Mouse (Mus musculus) MEL (cell line): ENCODE data around the gene Hlcs. TPM values are rescaled to one million over a fixed set of nuclear protein-coding genes. Genes with fewer than 3 reads are reported as not detected.

ENCODE experiments used
- DNase-seq: peaks from one replicate; pipeline ENCODE4 v3.0.0; 2011; ENCODE audit warnings: low read depth, low spot score
- H3K27ac ChIP-seq: 2 replicates; pipeline ENCODE4 v1.5.1; 2012; ENCODE audit warnings: low read depth, mild to moderate bottlenecking, control low read depth, low read length, moderate library complexity; ENCODE audit not compliant: control insufficient read depth
- H3K27me3 ChIP-seq, 2 experiments: fragments of 150-350 bp in 1 of 2; sonication (generic) in 1 of 2; 2 replicates each; pipeline ENCODE4 v1.6.1; 2012; ENCODE audit warnings: low read length in 2 of 2, mild to moderate bottlenecking in 2 of 2, improper control_type of control experiment in 1 of 2, moderate library complexity in 1 of 2; ENCODE audit not compliant: insufficient read depth in 2 of 2, control insufficient read depth in 1 of 2
- H3K36me3 ChIP-seq, 2 experiments: 2 replicates each; pipeline ENCODE4 v1.6.1; 2012 to 2014; ENCODE audit warnings: low read length in 2 of 2, improper control_type of control experiment in 1 of 2, inconsistent platforms in 1 of 2, mild to moderate bottlenecking in 1 of 2; ENCODE audit not compliant: insufficient read depth in 2 of 2, control insufficient read depth in 1 of 2
- H3K4me1 ChIP-seq, 2 experiments: fragments of 150-350 bp in 1 of 2; sonication (generic) in 1 of 2; 2 replicates each; pipeline ENCODE4 v1.6.1; 2012; ENCODE audit warnings: low read length in 2 of 2, improper control_type of control experiment in 1 of 2, mild to moderate bottlenecking in 1 of 2; ENCODE audit not compliant: insufficient read depth in 2 of 2, control insufficient read depth in 1 of 2
- H3K4me3 ChIP-seq, 2 experiments: fragments of 150-350 bp in 1 of 2; sonication (generic) in 1 of 2; 2 replicates each; pipeline ENCODE4 v1.5.1; 2012; ENCODE audit warnings: low read depth in 2 of 2, low read length in 2 of 2, mild to moderate bottlenecking in 2 of 2, moderate library complexity in 2 of 2, control low read depth in 1 of 2, improper control_type of control experiment in 1 of 2; ENCODE audit not compliant: control insufficient read depth in 1 of 2, insufficient read depth in 1 of 2
- H3K79me2 ChIP-seq: 2 replicates; pipeline ENCODE4 v1.6.1; 2012; ENCODE audit warnings: mild to moderate bottlenecking, low read length, moderate library complexity; ENCODE audit not compliant: control insufficient read depth, poor library complexity, insufficient read depth
- H3K9ac ChIP-seq: 2 replicates; pipeline ENCODE4 v1.6.1; 2012; ENCODE audit warnings: low read depth, mild to moderate bottlenecking, control low read depth, low read length, moderate library complexity; ENCODE audit not compliant: control insufficient read depth, poor library complexity, severe bottlenecking
- H3K9me3 ChIP-seq: fragments of 150-350 bp; sonication (generic); replicated peaks from 2 replicates; pipeline ENCODE4 v1.6.1; 2012; ENCODE audit warnings: mild to moderate bottlenecking, low read length, improper control_type of control experiment, moderate library complexity; ENCODE audit not compliant: insufficient read depth
- BHLHE40 ChIP-seq: IDR thresholded peaks from 2 replicates; pipeline ENCODE4 v1.6.1; 2012; ENCODE audit warnings: low read depth, mild to moderate bottlenecking, inconsistent platforms, low read length, improper control_type of control experiment, borderline replicate concordance
- CHD1 ChIP-seq: IDR thresholded peaks from 2 replicates; pipeline ENCODE4 v1.6.1; 2012; ENCODE audit warnings: low read depth, mild to moderate bottlenecking, inconsistent platforms, low read length, improper control_type of control experiment
- CTCF ChIP-seq, 3 experiments: IDR thresholded peaks in 2 of 3; conservative IDR thresholded peaks in 1 of 3; 2 replicates each; pipeline ENCODE4 v1.5.1; 2011 to 2012; ENCODE audit warnings: low read length in 3 of 3, low read depth in 2 of 3, mild to moderate bottlenecking in 2 of 3, improper control_type of control experiment in 1 of 3, inconsistent platforms in 1 of 3, mixed read lengths in 1 of 3, moderate library complexity in 1 of 3; ENCODE audit not compliant: control insufficient read depth in 1 of 3, insufficient read depth in 1 of 3, poor library complexity in 1 of 3, severe bottlenecking in 1 of 3
- E2F4 ChIP-seq: IDR thresholded peaks from 2 replicates; pipeline ENCODE4 v1.6.1; 2011; ENCODE audit warnings: low read depth, low read length, improper control_type of control experiment, borderline replicate concordance
- ELF1 ChIP-seq: IDR thresholded peaks from 2 replicates; pipeline ENCODE4 v1.6.1; 2014; ENCODE audit warnings: low read depth, mild to moderate bottlenecking, inconsistent platforms, low read length, improper control_type of control experiment, moderate library complexity
- ETS1 ChIP-seq: IDR thresholded peaks from 2 replicates; pipeline ENCODE4 v1.6.1; 2012; ENCODE audit warnings: low read depth, mild to moderate bottlenecking, inconsistent platforms, low read length, improper control_type of control experiment, moderate library complexity
- GABPA ChIP-seq: IDR thresholded peaks from 2 replicates; pipeline ENCODE4 v1.6.1; 2012; ENCODE audit warnings: low read depth, mild to moderate bottlenecking, inconsistent platforms, low read length, improper control_type of control experiment, moderate library complexity
- GATA1 ChIP-seq: IDR thresholded peaks from 2 replicates; pipeline ENCODE4 v1.6.1; 2011; ENCODE audit warnings: low read depth, low read length, improper control_type of control experiment
- HCFC1 ChIP-seq: IDR thresholded peaks from 2 replicates; pipeline ENCODE4 v1.6.1; 2012; ENCODE audit warnings: low read depth, mild to moderate bottlenecking, inconsistent platforms, low read length, improper control_type of control experiment, moderate library complexity
- KAT2A ChIP-seq: conservative IDR thresholded peaks from 2 replicates; pipeline ENCODE4 v1.6.1; 2012; ENCODE audit warnings: low read depth, low read length, improper control_type of control experiment, inconsistent platforms
- MAZ ChIP-seq: IDR thresholded peaks from 2 replicates; pipeline ENCODE4 v1.6.1; 2012; ENCODE audit warnings: low read depth, mild to moderate bottlenecking, inconsistent platforms, low read length, improper control_type of control experiment
- MEF2A ChIP-seq: IDR thresholded peaks from 2 replicates; pipeline ENCODE4 v1.6.1; 2014; ENCODE audit warnings: low read depth, mild to moderate bottlenecking, inconsistent platforms, low read length, improper control_type of control experiment; ENCODE audit not compliant: poor library complexity, insufficient replicate concordance, severe bottlenecking; ENCODE audit errors: extremely low read depth
- MYC ChIP-seq: IDR thresholded peaks from 2 replicates; pipeline ENCODE4 v1.6.1; 2011; ENCODE audit warnings: low read depth, mild to moderate bottlenecking, low read length, improper control_type of control experiment, moderate library complexity
- NRF1 ChIP-seq: IDR thresholded peaks from 2 replicates; pipeline ENCODE4 v1.6.1; 2014; ENCODE audit warnings: low read depth, mild to moderate bottlenecking, inconsistent platforms, low read length, improper control_type of control experiment, moderate library complexity; ENCODE audit not compliant: poor library complexity, insufficient read depth, severe bottlenecking
- RAD21 ChIP-seq: IDR thresholded peaks from 2 replicates; pipeline ENCODE4 v1.6.1; 2011; ENCODE audit warnings: mild to moderate bottlenecking, low read depth, low read length, improper control_type of control experiment
- TAL1 ChIP-seq: IDR thresholded peaks from 2 replicates; pipeline ENCODE4 v1.6.1; 2012; ENCODE audit warnings: mild to moderate bottlenecking, inconsistent platforms, low read length, moderate library complexity, mixed read lengths
- USF1 ChIP-seq: IDR thresholded peaks from 2 replicates; pipeline ENCODE4 v1.6.1; 2014; ENCODE audit warnings: low read depth, mild to moderate bottlenecking, inconsistent platforms, low read length, improper control_type of control experiment, moderate library complexity
- ZC3H11A ChIP-seq: IDR thresholded peaks from 2 replicates; pipeline ENCODE4 v1.6.1; 2012; ENCODE audit warnings: low read depth, mild to moderate bottlenecking, inconsistent platforms, low read length, improper control_type of control experiment
- ZKSCAN1 ChIP-seq: IDR thresholded peaks from 2 replicates; pipeline ENCODE4 v1.6.1; 2012; ENCODE audit warnings: low read depth, mild to moderate bottlenecking, inconsistent platforms, low read length, improper control_type of control experiment, moderate library complexity
- polyA plus RNA-seq, 2 experiments: library from polyadenylated mRNA; stranded (reverse) in 1 of 2; unstranded in 1 of 2; fragments of >175 nt in 1 of 2; fragments of >200 nt in 1 of 2; gene quantifications; 2 replicates each; pipeline versions ENCODE4 v1.2.1 to v1.2.4; 2012; ENCODE audit warnings: low replicate concordance in 2 of 2, low read depth in 1 of 2; ENCODE audit not compliant: insufficient read length in 2 of 2, insufficient read depth in 1 of 2, missing spikeins in 1 of 2
- total RNA-seq: library from RNA; depleted of rRNA; stranded (reverse); fragments of 300-350 nt; gene quantifications from 2 replicates; pipeline ENCODE4 v1.2.3, GENCODE M21; 2012

Hlcs gene
- total and polyA plus RNA-seq, 3 experiments: 3.3 to 6.4 TPM; not detected in 1

- no peaks in the 10 kb centered on the region for H3K27me3 ChIP-seq
- DNase-seq: no peak
- no peak overlapping the region for H3K4me3 ChIP-seq
- H3K9me3 ChIP-seq: no peaks in the 10 kb centered on the region
- no peaks in the 10 kb centered on the region for H3K79me2 ChIP-seq
- no peaks in the 10 kb centered on the region for H3K4me1 ChIP-seq
- no peak overlapping the region for H3K9ac ChIP-seq
- H3K36me3 ChIP-seq: no peaks in the 10 kb centered on the region
- TF ChIP-seq MYC (no peak), KAT2A (no peak), HCFC1 (no peak), USF1 (no peak), ETS1 (no peak), ZC3H11A (no peak), GABPA (no peak), ZKSCAN1 (no peak), NRF1 (no peak), MAZ (no peak), ELF1 (no peak), CHD1 (no peak), TAL1 (no peak), BHLHE40 (no peak), MEF2A (no peak), GATA1 (no peak), CTCF (IDR thresholded peaks at IDR 0.05 in 2 of 3, conservative IDR thresholded peaks at IDR 0.05 in 1 of 3; ENCODE audit: control insufficient read depth in 1 of 3, insufficient read depth in 1 of 3, low read depth in 2 of 3, low read length in 3 of 3, poor library complexity in 1 of 3, severe bottlenecking in 1 of 3) (no peak), RAD21 (no peak)
- no peak overlapping the region for H3K27ac ChIP-seq
These were observed 107.6 kb downstream of the Hlcs start for GRCm38 (mm10) chr16:94205528-94206484.

DNA sequence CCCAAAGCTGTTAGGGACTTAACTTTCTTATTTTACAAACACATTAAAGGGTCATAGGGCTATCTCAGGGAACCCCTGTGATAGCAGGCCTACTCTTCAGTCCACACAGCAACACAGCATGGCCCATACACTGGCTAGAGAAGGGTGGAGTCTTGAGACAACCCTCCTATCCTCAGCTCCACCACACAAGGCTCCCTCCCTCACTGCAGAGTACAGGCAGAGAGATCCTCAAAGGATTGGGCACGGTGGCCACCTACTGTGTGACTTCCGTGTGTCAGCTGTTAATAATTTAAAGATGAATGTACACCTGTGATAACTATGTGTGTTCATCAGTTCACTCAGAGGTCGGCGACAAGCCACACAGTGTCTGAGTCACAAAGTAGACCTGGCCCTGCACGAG is 112.0 kb downstream of the Hlcs start:
- H3K27ac ChIP-seq: no peak overlapping the region
- H3K27me3 ChIP-seq: no peaks in the 10 kb centered on the region
- no peaks in the 10 kb centered on the region for H3K9me3 ChIP-seq
- no peaks in the 10 kb centered on the region for H3K36me3 ChIP-seq
- H3K4me3 ChIP-seq: no peak overlapping the region
- no peak overlapping the region for H3K9ac ChIP-seq
- no peak for DNase-seq
- no peaks in the 10 kb centered on the region for H3K4me1 ChIP-seq
- H3K79me2 ChIP-seq: no peaks in the 10 kb centered on the region
- TF ChIP-seq E2F4: no peak
